Mouse (Mus musculus): ENCODE measurements around the gene Med16. TPM values are rescaled to one million over a fixed set of nuclear protein-coding genes. Genes with fewer than 3 reads are reported as not detected.
A peak's percentile ranks its signal among the peaks of the same experiment; 100 is the strongest.

The Med16 gene
- polyA plus RNA-seq, 1 experiment: 92.6 TPM

DNA sequence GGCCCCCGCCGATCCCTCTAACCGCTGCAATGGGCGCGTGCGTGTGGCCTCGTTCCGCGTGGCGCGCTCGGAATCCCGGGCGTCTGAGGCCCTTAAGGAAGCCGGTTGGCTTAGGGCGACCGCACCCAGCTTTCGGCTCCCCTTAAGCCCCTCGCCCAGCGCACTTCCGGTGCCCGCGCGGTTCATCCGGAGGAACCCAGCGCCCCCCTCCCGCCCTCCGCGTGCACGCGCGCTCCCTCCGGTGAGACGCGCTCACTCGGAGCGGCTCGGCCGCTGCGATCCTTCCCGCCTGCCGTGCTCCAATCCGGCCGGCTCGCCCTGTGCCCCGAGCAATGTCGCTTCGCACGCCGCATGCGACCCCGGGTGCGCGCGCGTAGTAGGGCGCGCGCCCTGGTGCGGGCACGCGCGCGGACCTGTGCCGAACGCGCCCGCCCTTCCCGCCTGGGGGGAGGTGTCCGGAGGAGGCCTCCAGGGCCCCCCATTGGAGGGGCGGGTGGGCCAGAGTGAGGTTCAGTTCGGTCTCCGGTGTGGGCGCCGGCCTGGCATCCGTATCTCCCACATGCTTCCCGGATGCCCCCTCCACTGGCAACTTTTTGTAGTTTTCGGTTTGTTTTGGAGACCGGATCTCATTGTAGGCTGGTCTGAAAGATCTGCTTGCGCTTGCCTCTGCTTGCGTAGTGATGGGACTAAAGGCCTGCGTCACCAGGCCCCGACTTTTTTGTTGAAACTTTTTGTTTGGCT, 53.8 kb downstream of the Med16 start:
- TF ChIP-seq CTCF (IDR thresholded peaks at IDR 0.05; ENCODE audit: borderline replicate concordance, extremely low read depth, insufficient read depth, insufficient read length) (no peak), POLR2A (IDR thresholded peaks at IDR 0.05; ENCODE audit: borderline replicate concordance, extremely low read depth, insufficient read depth, insufficient read length, poor library complexity, severe bottlenecking) (no peak)
- peak; percentile 88 for DNase-seq (ENCODE audit: low read depth)

DNA sequence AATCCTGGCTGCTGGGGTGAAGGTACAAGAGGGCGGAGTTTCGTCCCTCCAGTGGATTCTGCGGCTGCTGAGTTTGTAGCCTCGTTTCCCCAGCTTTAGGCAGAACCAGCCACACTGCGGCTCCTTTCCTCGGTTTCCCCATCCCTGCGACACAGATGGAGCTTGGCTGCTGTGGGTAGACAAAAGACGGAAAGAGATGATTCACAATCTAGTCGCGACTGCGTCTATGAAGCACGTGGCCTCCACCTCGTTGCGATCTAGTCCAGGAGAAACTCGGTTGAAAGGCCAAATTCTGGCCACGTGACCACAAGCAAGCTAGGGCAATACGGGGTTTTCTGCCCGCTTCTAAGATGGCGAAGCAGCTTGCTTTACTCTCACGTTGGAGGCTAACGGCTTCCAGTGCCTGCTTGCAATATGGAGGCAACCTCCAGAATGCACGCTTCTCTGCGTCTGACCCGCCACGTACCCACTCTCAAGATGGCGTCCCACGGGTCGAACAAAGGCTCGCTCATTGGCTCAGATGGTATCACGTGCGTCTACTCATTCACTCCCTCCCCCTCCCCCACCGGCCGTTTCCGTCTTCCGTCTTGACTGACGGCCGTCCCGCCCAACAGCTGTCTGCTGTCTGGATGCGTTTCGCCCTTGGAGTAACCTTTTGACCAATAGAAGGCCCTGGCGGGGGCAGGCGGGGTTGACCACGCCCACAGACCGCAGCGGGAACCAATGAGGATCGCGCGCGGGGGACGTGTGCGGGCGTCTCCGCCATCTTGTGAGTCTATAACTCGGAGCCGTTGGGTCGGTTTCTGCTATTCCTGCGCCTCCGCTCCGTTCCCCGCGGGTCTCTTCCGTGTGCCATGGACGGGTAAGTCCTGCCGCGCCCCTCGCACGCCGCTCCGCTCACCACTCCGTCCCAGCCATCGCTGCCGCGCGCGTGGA, 54.6 kb downstream of the Med16 start, which contains the start of gene Ptbp1:
Gene Ptbp1 (plus strand): TSS at position 568 of the 936 bp plus-strand sequence.
- TF ChIP-seq POLR2A (IDR thresholded peaks at IDR 0.05; ENCODE audit: borderline replicate concordance, extremely low read depth, insufficient read depth, insufficient read length, poor library complexity, severe bottlenecking) (peak; percentile 67; the same call in 1 of the 2 replicates), CTCF (IDR thresholded peaks at IDR 0.05; ENCODE audit: borderline replicate concordance, extremely low read depth, insufficient read depth, insufficient read length) (no peak)
- peak; percentile 100 for DNase-seq (ENCODE audit: low read depth)

DNA sequence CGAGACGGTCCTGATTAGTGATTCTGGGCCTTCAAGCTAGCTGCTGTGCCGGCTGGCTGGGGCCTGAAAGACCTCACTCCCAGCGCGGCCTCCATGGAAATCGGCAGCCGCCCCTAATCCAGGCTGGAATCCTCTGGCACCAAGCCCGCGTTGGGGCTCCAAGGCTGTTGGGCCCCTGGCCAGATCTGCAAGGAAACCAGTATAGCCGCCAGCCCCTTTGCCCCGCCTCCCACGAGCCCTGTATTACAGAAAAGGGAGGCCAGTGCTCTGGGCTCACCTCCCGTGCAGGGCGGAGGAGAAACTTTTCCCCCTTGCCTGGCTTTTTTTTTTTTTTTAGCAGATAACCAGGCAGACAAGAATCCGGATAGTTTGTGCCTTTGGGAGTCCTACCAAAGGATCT, 55.3 kb downstream of the Med16 start:
- TF ChIP-seq POLR2A (IDR thresholded peaks at IDR 0.05; ENCODE audit: borderline replicate concordance, extremely low read depth, insufficient read depth, insufficient read length, poor library complexity, severe bottlenecking) (no peak), CTCF (IDR thresholded peaks at IDR 0.05; ENCODE audit: borderline replicate concordance, extremely low read depth, insufficient read depth, insufficient read length) (no peak)
- DNase-seq (ENCODE audit: low read depth): peak; percentile 97

DNA sequence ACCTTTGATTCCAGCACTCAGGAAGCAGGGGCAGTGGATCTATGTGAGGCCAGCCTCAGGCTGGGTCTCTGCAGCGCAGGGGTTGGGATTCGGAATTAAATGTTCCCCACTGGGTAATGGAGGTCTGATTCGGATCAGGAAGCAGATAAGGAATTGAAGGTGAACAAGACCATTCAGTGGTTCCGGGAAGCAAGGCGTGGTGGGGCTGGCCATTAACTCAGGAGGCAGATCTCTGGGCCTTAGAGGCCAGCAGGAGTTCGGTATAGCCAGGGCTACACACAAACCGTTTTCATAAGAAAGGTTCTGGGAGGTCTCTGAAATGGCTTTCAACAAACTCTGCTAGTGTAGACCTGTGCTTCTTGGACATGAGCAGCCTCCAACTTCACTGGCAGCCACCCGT, 55.9 kb downstream of the Med16 start:
- TF ChIP-seq CTCF (IDR thresholded peaks at IDR 0.05; ENCODE audit: borderline replicate concordance, extremely low read depth, insufficient read depth, insufficient read length): no peak
- no peak for TF ChIP-seq POLR2A (IDR thresholded peaks at IDR 0.05; ENCODE audit: borderline replicate concordance, extremely low read depth, insufficient read depth, insufficient read length, poor library complexity, severe bottlenecking)
- DNase-seq (ENCODE audit: low read depth): no peak

DNA sequence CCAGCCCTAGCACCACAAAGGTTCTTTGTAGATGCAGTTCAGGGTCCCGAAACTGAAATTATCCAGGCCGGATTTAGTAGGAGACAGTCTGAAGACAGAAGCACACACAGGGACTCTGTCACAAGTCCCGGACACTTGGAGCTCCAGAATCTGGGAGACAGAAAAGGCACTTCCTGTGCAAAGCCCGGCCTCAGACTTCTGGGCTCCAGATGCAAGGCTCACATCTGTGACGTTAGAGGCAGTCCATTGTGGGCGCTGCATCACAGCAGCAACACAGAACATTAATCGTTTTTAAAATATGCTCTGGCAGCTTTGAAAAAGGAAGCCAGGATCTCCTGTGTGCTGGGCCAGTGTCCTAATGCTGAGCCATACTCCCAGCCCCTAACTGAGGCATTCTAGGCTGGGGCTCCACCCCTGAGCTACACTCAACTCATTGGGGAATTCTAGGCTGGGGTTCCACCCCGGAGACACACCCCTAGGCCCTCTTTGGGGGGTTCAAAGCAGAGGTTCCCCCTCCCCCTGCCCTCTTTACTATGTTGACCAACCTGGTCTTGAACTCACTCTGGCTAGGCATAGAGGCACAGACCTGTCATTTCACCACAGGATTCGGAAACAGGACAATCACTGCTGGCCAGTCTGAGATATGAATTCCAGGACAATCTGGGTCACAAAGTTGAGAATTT, 56.5 kb downstream of the Med16 start:
- TF ChIP-seq POLR2A (IDR thresholded peaks at IDR 0.05; ENCODE audit: borderline replicate concordance, extremely low read depth, insufficient read depth, insufficient read length, poor library complexity, severe bottlenecking) (no peak), CTCF (IDR thresholded peaks at IDR 0.05; ENCODE audit: borderline replicate concordance, extremely low read depth, insufficient read depth, insufficient read length) (no peak)
- no peak for DNase-seq (ENCODE audit: low read depth)

DNA sequence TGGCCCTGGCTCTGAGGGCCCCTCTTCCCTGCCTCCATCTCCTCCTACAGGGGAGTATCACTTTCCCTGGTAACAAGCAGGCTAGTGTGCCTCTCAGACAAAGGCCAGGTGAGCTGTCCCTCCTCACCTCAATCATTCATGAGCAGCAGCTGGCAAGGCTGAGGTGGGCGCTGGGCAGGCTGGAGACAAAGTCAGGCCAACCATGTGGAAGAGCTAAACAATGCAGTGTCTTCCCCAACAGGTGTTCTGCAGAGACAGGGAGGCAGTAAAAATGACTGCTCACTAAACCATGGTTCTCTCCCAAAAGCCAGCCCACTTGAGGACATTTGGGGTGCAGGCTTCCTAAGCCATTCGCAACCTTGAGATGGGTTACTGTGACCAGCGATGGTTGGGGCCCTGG, 57.1 kb downstream of the Med16 start:
- TF ChIP-seq CTCF (IDR thresholded peaks at IDR 0.05; ENCODE audit: borderline replicate concordance, extremely low read depth, insufficient read depth, insufficient read length): no peak
- TF ChIP-seq POLR2A (IDR thresholded peaks at IDR 0.05; ENCODE audit: borderline replicate concordance, extremely low read depth, insufficient read depth, insufficient read length, poor library complexity, severe bottlenecking): no peak
- DNase-seq (ENCODE audit: low read depth): no peak

DNA sequence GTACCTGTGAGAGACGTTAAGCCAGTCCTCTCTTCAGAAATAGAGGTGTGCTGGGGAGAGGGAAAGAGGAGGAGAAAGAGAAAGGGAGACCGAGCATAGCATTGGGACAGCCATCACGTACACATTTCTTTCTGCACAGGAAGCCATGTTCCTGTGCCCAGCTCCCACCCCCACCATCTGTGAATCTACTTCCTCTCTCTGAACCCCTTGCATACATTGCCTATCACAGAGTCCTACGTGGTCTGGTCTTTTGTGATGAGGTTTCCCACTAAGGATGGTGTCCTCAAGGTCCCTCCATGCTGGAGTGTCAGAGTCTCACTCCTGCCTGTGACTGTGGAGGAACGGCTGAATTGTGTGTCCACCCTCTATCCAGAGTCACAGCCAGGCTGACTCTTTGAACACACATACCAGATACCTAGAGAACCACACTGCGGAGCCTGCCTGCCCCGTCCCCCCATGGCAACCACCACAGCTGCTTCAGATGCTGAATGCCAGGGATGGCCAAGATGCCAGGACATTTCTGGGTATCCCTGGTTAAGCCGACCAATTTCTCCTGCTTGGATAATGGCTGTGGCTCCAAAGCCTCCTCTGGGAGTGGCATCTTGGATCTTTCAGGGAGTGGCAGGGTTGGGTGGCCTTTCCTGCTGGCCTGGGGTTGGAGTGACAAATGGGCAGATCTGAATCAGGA, 58.6 kb downstream of the Med16 start:
- TF ChIP-seq CTCF (IDR thresholded peaks at IDR 0.05; ENCODE audit: borderline replicate concordance, extremely low read depth, insufficient read depth, insufficient read length) (no peak), POLR2A (IDR thresholded peaks at IDR 0.05; ENCODE audit: borderline replicate concordance, extremely low read depth, insufficient read depth, insufficient read length, poor library complexity, severe bottlenecking) (no peak)

DNA sequence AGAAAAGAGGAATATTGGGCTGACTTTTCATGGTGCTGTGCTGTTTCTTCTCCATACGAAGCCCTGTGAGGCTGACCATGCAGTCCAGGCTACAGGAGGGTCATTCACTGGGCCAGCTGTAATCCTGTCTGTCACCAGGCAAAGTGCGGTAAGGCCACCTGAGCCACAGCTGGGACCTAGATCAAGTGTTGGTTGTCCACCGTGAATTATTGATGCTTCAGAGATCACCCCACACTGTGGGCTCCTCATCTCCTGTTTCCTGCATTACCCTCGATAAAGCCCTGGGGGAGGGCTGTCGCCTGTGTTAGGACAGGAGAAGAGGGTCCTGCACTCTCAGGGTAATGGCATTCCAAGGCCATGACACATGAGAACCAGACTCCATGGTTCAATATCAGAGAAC, 62.2 kb downstream of the Med16 start:
- TF ChIP-seq CTCF (IDR thresholded peaks at IDR 0.05; ENCODE audit: borderline replicate concordance, extremely low read depth, insufficient read depth, insufficient read length) (no peak), POLR2A (IDR thresholded peaks at IDR 0.05; ENCODE audit: borderline replicate concordance, extremely low read depth, insufficient read depth, insufficient read length, poor library complexity, severe bottlenecking) (no peak)

More for the DNA sequence above, 58.6 kb downstream of the Med16 start:
- no peak for DNase-seq (ENCODE audit: low read depth)

More for the DNA sequence above, 62.2 kb downstream of the Med16 start:
- DNase-seq (ENCODE audit: low read depth): no peak

Other genes with a start within 250 kb of the Med16 start
- gene Madcam1, start 244.4 kb downstream of the Med16 start, polyA plus RNA-seq (2012; rRNA removed): 0.87 and 1.1 TPM in 2 replicates
- gene Tpgs1, start 239.6 kb downstream of the Med16 start, polyA plus RNA-seq (2012; rRNA removed): 68.2 and 69.2 TPM in 2 replicates
- 121 and 151 TPM in 2 replicates for gene Cdc34, start 226.7 kb downstream of the Med16 start, polyA plus RNA-seq (2012; rRNA removed)
- 1.4 and 1.9 TPM in 2 replicates for gene Gzmm, start 219.9 kb downstream of the Med16 start, polyA plus RNA-seq (2012; rRNA removed)
- gene Bsg, start 204.4 kb downstream of the Med16 start, polyA plus RNA-seq (2012; rRNA removed): 593 and 631 TPM in 2 replicates
- 8.3 and 16.1 TPM in 2 replicates for gene Hcn2, start 192.3 kb downstream of the Med16 start, polyA plus RNA-seq (2012; rRNA removed)
- gene Polrmt, start 162.3 kb downstream of the Med16 start, polyA plus RNA-seq (2012; rRNA removed): 63.0 and 81.6 TPM in 2 replicates
- 0.28 and 0.74 TPM in 2 replicates for gene Fgf22, start 153.8 kb downstream of the Med16 start, polyA plus RNA-seq (2012; rRNA removed)
- gene Rnf126, start 142.0 kb downstream of the Med16 start, polyA plus RNA-seq (2012; rRNA removed): 157 and 182 TPM in 2 replicates
- gene Fstl3, start 131.7 kb downstream of the Med16 start, polyA plus RNA-seq (2012; rRNA removed): 1.7 and 2.2 TPM in 2 replicates
- gene Prss57, start 118.0 kb downstream of the Med16 start, polyA plus RNA-seq (2012; rRNA removed): 0.05 and 0.14 TPM in 2 replicates
- gene Palm, start 115.4 kb downstream of the Med16 start, polyA plus RNA-seq (2012; rRNA removed): 157 and 219 TPM in 2 replicates
- 0.59 and 1.1 TPM in 2 replicates for gene Misp, start 87.9 kb downstream of the Med16 start, polyA plus RNA-seq (2012; rRNA removed)
- 183 and 194 TPM in 2 replicates for gene Ptbp1, start 54.5 kb downstream of the Med16 start, polyA plus RNA-seq (2012; rRNA removed)
- 18.0 and 28.0 TPM in 2 replicates for gene Prtn3, start 34.4 kb downstream of the Med16 start, polyA plus RNA-seq (2012; rRNA removed)
- 805 and 1,208 TPM in 2 replicates for gene Plppr3, start 34.3 kb downstream of the Med16 start, polyA plus RNA-seq (2012; rRNA removed)
- gene Elane, start 22.7 kb downstream of the Med16 start, polyA plus RNA-seq (2012; rRNA removed): 0.28 and 0.49 TPM in 2 replicates
- 0.60 and 0.81 TPM in 2 replicates for gene Cfd, start 18.1 kb downstream of the Med16 start, polyA plus RNA-seq (2012; rRNA removed)
- gene Gm26602, start 1.9 kb upstream of the Med16 start, polyA plus RNA-seq (2012; rRNA removed): not detected in 2 replicates
- 4.1 and 4.4 TPM in 2 replicates for gene Kiss1r, start 8.0 kb upstream of the Med16 start, polyA plus RNA-seq (2012; rRNA removed)
- 195 and 197 TPM in 2 replicates for gene R3hdm4, start 12.3 kb upstream of the Med16 start, polyA plus RNA-seq (2012; rRNA removed)
- gene Arid3a, start 18.1 kb upstream of the Med16 start, polyA plus RNA-seq (2012; rRNA removed): 5.2 and 7.0 TPM in 2 replicates
- gene Wdr18, start 51.2 kb upstream of the Med16 start, polyA plus RNA-seq (2012; rRNA removed): 59.7 and 74.1 TPM in 2 replicates
- gene Grin3b, start 61.8 kb upstream of the Med16 start, polyA plus RNA-seq (2012; rRNA removed): 0.20 and 0.38 TPM in 2 replicates
- 221 and 337 TPM in 2 replicates for gene Tmem259, start 75.4 kb upstream of the Med16 start, polyA plus RNA-seq (2012; rRNA removed)
- gene Cnn2, start 79.7 kb upstream of the Med16 start, polyA plus RNA-seq (2012; rRNA removed): 21.2 and 30.7 TPM in 2 replicates
- 12.2 and 12.7 TPM in 2 replicates for gene Abca7, start 87.6 kb upstream of the Med16 start, polyA plus RNA-seq (2012; rRNA removed)
- 3.4 and 3.8 TPM in 2 replicates for gene Arhgap45, start 107.7 kb upstream of the Med16 start, polyA plus RNA-seq (2012; rRNA removed)
- 216 and 272 TPM in 2 replicates for gene Polr2e, start 130.9 kb upstream of the Med16 start, polyA plus RNA-seq (2012; rRNA removed)
- gene Gpx4, start 138.2 kb upstream of the Med16 start, polyA plus RNA-seq (2012; rRNA removed): 376 and 484 TPM in 2 replicates
- gene Sbno2, start 196.6 kb upstream of the Med16 start, polyA plus RNA-seq (2012; rRNA removed): 30.2 and 31.1 TPM in 2 replicates
- 112 and 127 TPM in 2 replicates for gene Stk11, start 206.9 kb upstream of the Med16 start, polyA plus RNA-seq (2012; rRNA removed)
- 445 and 501 TPM in 2 replicates for gene Atp5d, start 229.7 kb upstream of the Med16 start, polyA plus RNA-seq (2012; rRNA removed)
- 152 and 242 TPM in 2 replicates for gene Cbarp, start 231.9 kb upstream of the Med16 start, polyA plus RNA-seq (2012; rRNA removed)
- gene Midn, start 239.3 kb upstream of the Med16 start, polyA plus RNA-seq (2012; rRNA removed): 177 and 213 TPM in 2 replicates